Mouse (Mus musculus) MEL (cell line): Measurements from ENCODE around the gene Bod1. TPM values are rescaled to one million over a fixed set of nuclear protein-coding genes. Genes with fewer than 3 reads are reported as not detected.

Experiments used
- DNase-seq: peaks from one replicate; pipeline ENCODE4 v3.0.0; 2011; ENCODE audit warnings: low read depth, low spot score
- H3K27ac ChIP-seq: 2 replicates; pipeline ENCODE4 v1.5.1; 2012; ENCODE audit warnings: low read depth, mild to moderate bottlenecking, control low read depth, low read length, moderate library complexity; ENCODE audit not compliant: control insufficient read depth
- H3K27me3 ChIP-seq, 2 experiments: fragments of 150-350 bp in 1 of 2; sonication (generic) in 1 of 2; 2 replicates each; pipeline ENCODE4 v1.6.1; 2012; ENCODE audit warnings: low read length in 2 of 2, mild to moderate bottlenecking in 2 of 2, improper control_type of control experiment in 1 of 2, moderate library complexity in 1 of 2; ENCODE audit not compliant: insufficient read depth in 2 of 2, control insufficient read depth in 1 of 2
- H3K36me3 ChIP-seq, 2 experiments: 2 replicates each; pipeline ENCODE4 v1.6.1; 2012 to 2014; ENCODE audit warnings: low read length in 2 of 2, improper control_type of control experiment in 1 of 2, inconsistent platforms in 1 of 2, mild to moderate bottlenecking in 1 of 2; ENCODE audit not compliant: insufficient read depth in 2 of 2, control insufficient read depth in 1 of 2
- H3K4me1 ChIP-seq, 2 experiments: fragments of 150-350 bp in 1 of 2; sonication (generic) in 1 of 2; 2 replicates each; pipeline ENCODE4 v1.6.1; 2012; ENCODE audit warnings: low read length in 2 of 2, improper control_type of control experiment in 1 of 2, mild to moderate bottlenecking in 1 of 2; ENCODE audit not compliant: insufficient read depth in 2 of 2, control insufficient read depth in 1 of 2
- H3K4me3 ChIP-seq, 2 experiments: fragments of 150-350 bp in 1 of 2; sonication (generic) in 1 of 2; 2 replicates each; pipeline ENCODE4 v1.5.1; 2012; ENCODE audit warnings: low read depth in 2 of 2, low read length in 2 of 2, mild to moderate bottlenecking in 2 of 2, moderate library complexity in 2 of 2, control low read depth in 1 of 2, improper control_type of control experiment in 1 of 2; ENCODE audit not compliant: control insufficient read depth in 1 of 2, insufficient read depth in 1 of 2
- H3K79me2 ChIP-seq: 2 replicates; pipeline ENCODE4 v1.6.1; 2012; ENCODE audit warnings: mild to moderate bottlenecking, low read length, moderate library complexity; ENCODE audit not compliant: control insufficient read depth, poor library complexity, insufficient read depth
- H3K9ac ChIP-seq: 2 replicates; pipeline ENCODE4 v1.6.1; 2012; ENCODE audit warnings: low read depth, mild to moderate bottlenecking, control low read depth, low read length, moderate library complexity; ENCODE audit not compliant: control insufficient read depth, poor library complexity, severe bottlenecking
- H3K9me3 ChIP-seq: fragments of 150-350 bp; sonication (generic); replicated peaks from 2 replicates; pipeline ENCODE4 v1.6.1; 2012; ENCODE audit warnings: mild to moderate bottlenecking, low read length, improper control_type of control experiment, moderate library complexity; ENCODE audit not compliant: insufficient read depth
- CHD1 ChIP-seq: IDR thresholded peaks from 2 replicates; pipeline ENCODE4 v1.6.1; 2012; ENCODE audit warnings: low read depth, mild to moderate bottlenecking, inconsistent platforms, low read length, improper control_type of control experiment
- EP300 ChIP-seq, 2 experiments: IDR thresholded peaks; 2 replicates each; pipeline ENCODE4 v1.6.1; 2011; ENCODE audit warnings: improper control_type of control experiment in 2 of 2, low read length in 2 of 2, low read depth in 1 of 2, mild to moderate bottlenecking in 1 of 2
- ETS1 ChIP-seq: IDR thresholded peaks from 2 replicates; pipeline ENCODE4 v1.6.1; 2012; ENCODE audit warnings: low read depth, mild to moderate bottlenecking, inconsistent platforms, low read length, improper control_type of control experiment, moderate library complexity
- GABPA ChIP-seq: IDR thresholded peaks from 2 replicates; pipeline ENCODE4 v1.6.1; 2012; ENCODE audit warnings: low read depth, mild to moderate bottlenecking, inconsistent platforms, low read length, improper control_type of control experiment, moderate library complexity
- GATA1 ChIP-seq: IDR thresholded peaks from 2 replicates; pipeline ENCODE4 v1.6.1; 2011; ENCODE audit warnings: low read depth, low read length, improper control_type of control experiment
- KAT2A ChIP-seq: conservative IDR thresholded peaks from 2 replicates; pipeline ENCODE4 v1.6.1; 2012; ENCODE audit warnings: low read depth, low read length, improper control_type of control experiment, inconsistent platforms
- MAX ChIP-seq: IDR thresholded peaks from 2 replicates; pipeline ENCODE4 v1.6.1; 2011; ENCODE audit warnings: low read length, improper control_type of control experiment
- MEF2A ChIP-seq: IDR thresholded peaks from 2 replicates; pipeline ENCODE4 v1.6.1; 2014; ENCODE audit warnings: low read depth, mild to moderate bottlenecking, inconsistent platforms, low read length, improper control_type of control experiment; ENCODE audit not compliant: poor library complexity, insufficient replicate concordance, severe bottlenecking; ENCODE audit errors: extremely low read depth
- MYB ChIP-seq: IDR thresholded peaks from 2 replicates; pipeline ENCODE4 v1.6.1; 2011; ENCODE audit warnings: mild to moderate bottlenecking, low read depth, low read length, improper control_type of control experiment
- MYC ChIP-seq: IDR thresholded peaks from 2 replicates; pipeline ENCODE4 v1.6.1; 2011; ENCODE audit warnings: low read depth, mild to moderate bottlenecking, low read length, improper control_type of control experiment, moderate library complexity
- NELFE ChIP-seq: IDR thresholded peaks from 2 replicates; pipeline ENCODE4 v1.6.1; 2011; ENCODE audit warnings: low read depth, low read length, improper control_type of control experiment
- NRF1 ChIP-seq: IDR thresholded peaks from 2 replicates; pipeline ENCODE4 v1.6.1; 2014; ENCODE audit warnings: low read depth, mild to moderate bottlenecking, inconsistent platforms, low read length, improper control_type of control experiment, moderate library complexity; ENCODE audit not compliant: poor library complexity, insufficient read depth, severe bottlenecking
- POLR2AphosphoS2 ChIP-seq: IDR thresholded peaks from 2 replicates; pipeline ENCODE4 v1.6.1; 2011; ENCODE audit warnings: low read length, improper control_type of control experiment
- SMC3 ChIP-seq: IDR thresholded peaks from 2 replicates; pipeline ENCODE4 v1.6.1; 2011; ENCODE audit warnings: low read depth, low read length, improper control_type of control experiment
- TCF12 ChIP-seq: IDR thresholded peaks from 2 replicates; pipeline ENCODE4 v1.6.1; 2014; ENCODE audit warnings: low read depth, mild to moderate bottlenecking, inconsistent platforms, low read length, improper control_type of control experiment, moderate library complexity
- UBTF ChIP-seq: IDR thresholded peaks from 2 replicates; pipeline ENCODE4 v1.6.1; 2012; ENCODE audit warnings: low read depth, mild to moderate bottlenecking, inconsistent platforms, low read length, improper control_type of control experiment, moderate library complexity, borderline replicate concordance; ENCODE audit not compliant: insufficient read depth
- USF2 ChIP-seq, 2 experiments: IDR thresholded peaks; 2 replicates each; pipeline ENCODE4 v1.6.1; 2011 to 2012; ENCODE audit warnings: improper control_type of control experiment in 2 of 2, low read length in 2 of 2, borderline replicate concordance in 1 of 2, inconsistent platforms in 1 of 2, low read depth in 1 of 2, mild to moderate bottlenecking in 1 of 2; ENCODE audit not compliant: insufficient read depth in 1 of 2
- ZMIZ1 ChIP-seq: IDR thresholded peaks from 2 replicates; pipeline ENCODE4 v1.6.1; 2012; ENCODE audit warnings: low read depth, mild to moderate bottlenecking, inconsistent platforms, low read length, improper control_type of control experiment, moderate library complexity
- polyA plus RNA-seq, 2 experiments: library from polyadenylated mRNA; stranded (reverse) in 1 of 2; unstranded in 1 of 2; fragments of >175 nt in 1 of 2; fragments of >200 nt in 1 of 2; gene quantifications; 2 replicates each; pipeline versions ENCODE4 v1.2.1 to v1.2.4; 2012; ENCODE audit warnings: low replicate concordance in 2 of 2, low read depth in 1 of 2; ENCODE audit not compliant: insufficient read length in 2 of 2, insufficient read depth in 1 of 2, missing spikeins in 1 of 2
- total RNA-seq: library from RNA; depleted of rRNA; stranded (reverse); fragments of 300-350 nt; gene quantifications from 2 replicates; pipeline ENCODE4 v1.2.3, GENCODE M21; 2012

Bod1 gene
- total and polyA plus RNA-seq, 3 experiments = 40.0 to 47.3 TPM; not detected in 1

DNA sequence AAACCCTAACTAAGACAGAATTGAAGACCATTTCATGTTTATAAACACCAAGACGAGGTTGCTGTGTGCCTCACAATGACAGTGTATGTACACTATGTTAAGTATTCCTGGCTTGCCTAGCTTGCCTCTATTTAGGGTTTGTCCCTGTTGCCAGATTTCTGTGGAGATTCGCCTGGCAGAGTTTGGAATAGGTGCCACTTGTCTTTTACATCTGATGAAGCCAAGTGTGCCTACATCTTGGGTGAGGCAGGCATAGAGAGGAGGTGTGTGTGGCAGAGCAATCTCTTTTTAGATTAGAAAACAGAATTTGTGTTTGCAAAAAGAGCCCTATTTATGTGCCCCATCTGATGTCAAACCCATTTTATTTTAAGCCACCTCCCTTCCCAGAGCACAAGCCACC is 12.4 kb upstream of the Bod1 start:
- no peaks in the 10 kb centered on the region for H3K9me3 ChIP-seq
- H3K9ac ChIP-seq = no peak overlapping the region
- H3K4me3 ChIP-seq = no peak overlapping the region
- H3K79me2 ChIP-seq = no peaks in the 10 kb centered on the region
- H3K4me1 ChIP-seq = 0 out of 4 replicates have a peak, but pooled peaks cover 0 to 2% of the 10 kb centered on the region in 2 experiments
- no peak for DNase-seq
- TF ChIP-seq GATA1 = no peak
- no peak for TF ChIP-seq ETS1
- TF ChIP-seq POLR2AphosphoS2 = no peak
- TF ChIP-seq MYB = no peak
- TF ChIP-seq, all 39 proteins: peak for 0
- H3K27ac ChIP-seq = no peak overlapping the region
- H3K36me3 ChIP-seq = no peaks in the 10 kb centered on the region
- H3K27me3 ChIP-seq = no peaks in the 10 kb centered on the region

DNA sequence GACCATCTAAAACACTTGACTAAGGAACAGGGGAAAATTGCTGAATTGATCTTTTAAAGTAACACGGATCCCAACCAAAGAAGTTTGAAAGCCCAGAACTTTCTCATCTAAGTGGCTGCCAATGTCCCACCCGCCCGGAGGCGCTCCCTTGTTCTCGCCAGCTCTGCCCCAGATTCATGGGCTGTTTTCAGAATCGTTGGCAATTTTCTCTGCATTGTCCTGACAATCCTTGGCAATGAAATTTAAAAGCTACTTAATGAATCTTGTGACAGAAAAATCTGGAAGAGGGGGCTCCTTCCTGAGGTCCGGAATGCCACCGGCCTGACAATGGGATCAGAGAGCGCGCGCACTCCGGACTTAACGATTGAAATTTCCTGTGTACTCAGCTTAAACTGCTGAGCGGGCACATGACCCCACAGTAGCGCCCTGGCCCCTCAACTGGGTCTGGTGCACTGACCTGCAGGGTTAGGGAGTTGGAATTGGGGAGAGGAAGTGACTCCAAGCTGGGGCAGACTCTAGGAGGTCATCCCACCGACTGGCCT is 8.2 kb upstream of the Bod1 start:
- Histone ChIP-seq H3K27me3 (no peaks in the 10 kb centered on the region), H3K36me3 (no peaks in the 10 kb centered on the region), H3K27ac (no peak overlapping the region), H3K79me2 (no peaks in the 10 kb centered on the region), H3K9me3 (no peaks in the 10 kb centered on the region), H3K4me1 (no peaks in the 10 kb centered on the region), H3K4me3 (no peak overlapping the region), H3K9ac (no peak overlapping the region)
- no peak for DNase-seq
- no peak for TF ChIP-seq POLR2AphosphoS2
- TF ChIP-seq ETS1 = no peak
- no peak for TF ChIP-seq GABPA
- no peak for TF ChIP-seq CHD1
- no peak for TF ChIP-seq MYC
- no peak for TF ChIP-seq MAX
- no peak for TF ChIP-seq KAT2A
- TF ChIP-seq NRF1 = no peak
- no peak for TF ChIP-seq SMC3
- no peak for TF ChIP-seq MEF2A
- TF ChIP-seq EP300 (IDR thresholded peaks at IDR 0.05; ENCODE audit: low read depth in 1 of 2, low read length in 2 of 2) = no peak

DNA sequence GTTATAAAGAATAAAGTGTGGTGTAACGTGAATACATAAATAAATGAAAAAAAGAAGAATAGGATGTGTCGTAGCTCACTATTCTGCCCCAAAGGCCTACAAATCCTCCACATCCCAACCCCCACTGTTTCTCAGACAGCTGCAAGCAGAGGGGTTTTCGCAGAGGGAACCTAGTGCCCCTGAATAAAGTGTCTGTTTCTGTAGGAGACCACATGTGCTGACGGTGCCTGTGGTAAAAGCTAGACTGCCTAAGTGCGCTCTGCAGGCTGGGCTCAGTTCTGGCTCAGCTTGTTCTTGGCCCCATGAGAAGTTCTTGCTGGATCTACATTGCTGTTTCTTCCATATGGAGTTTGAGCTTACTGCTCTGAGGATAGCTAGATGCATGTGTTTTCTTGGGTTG is 5.6 kb upstream of the Bod1 start:
- no peak overlapping the region for H3K9ac ChIP-seq
- H3K27me3 ChIP-seq = no peaks in the 10 kb centered on the region
- H3K79me2 ChIP-seq = no peaks in the 10 kb centered on the region
- no peaks in the 10 kb centered on the region for H3K4me1 ChIP-seq
- H3K36me3 ChIP-seq = peaks cover 0 to 7% of the 10 kb centered on the region in 2 experiments; a peak in 2 of 4 replicates
- no peak overlapping the region for H3K4me3 ChIP-seq
- TF ChIP-seq UBTF (no peak), TCF12 (no peak), NELFE (no peak), USF2 (IDR thresholded peaks at IDR 0.05; ENCODE audit: borderline replicate concordance in 1 of 2, insufficient read depth in 1 of 2, low read depth in 1 of 2, low read length in 2 of 2) (no peak), ZMIZ1 (no peak), MYC (no peak)
- no peak for DNase-seq
- no peaks in the 10 kb centered on the region for H3K9me3 ChIP-seq
- H3K27ac ChIP-seq = no peak overlapping the region
